Mouse (Mus musculus) myocyte (in vitro differentiated cells): ENCODE data around the gene St6galnac3.

Experiments
- E2F4 ChIP-seq: IDR thresholded peaks from one replicate; pipeline ENCODE4 v1.6.1; 2011; ENCODE audit warnings: mild to moderate bottlenecking, control low read depth, moderate library complexity; ENCODE audit not compliant: insufficient read depth
- MYOD1 ChIP-seq, 3 experiments: IDR thresholded peaks; one replicate each; pipeline ENCODE4 v1.6.1; 2011; ENCODE audit warnings: control low read depth in 2 of 3, low read depth in 2 of 3, mild to moderate bottlenecking in 2 of 3, moderate library complexity in 1 of 3; ENCODE audit not compliant: insufficient read length in 2 of 3, control insufficient read depth in 1 of 3
- MYOG ChIP-seq, 3 experiments: IDR thresholded peaks; one replicate each; pipeline ENCODE4 v1.6.1; 2011; ENCODE audit warnings: control low read depth in 2 of 3, low read depth in 2 of 3, mild to moderate bottlenecking in 2 of 3; ENCODE audit not compliant: insufficient read length in 2 of 3, control insufficient read depth in 1 of 3, insufficient read depth in 1 of 3
- POLR2A ChIP-seq: IDR thresholded peaks from one replicate; pipeline ENCODE4 v1.6.1; 2011; ENCODE audit warnings: low read depth, mild to moderate bottlenecking, control low read depth, moderate library complexity; ENCODE audit not compliant: insufficient read length
- POLR2AphosphoS2 ChIP-seq: IDR thresholded peaks from one replicate; pipeline ENCODE4 v1.6.1; 2011; ENCODE audit warnings: low read depth, control low read depth; ENCODE audit not compliant: insufficient read length
- TCF12 ChIP-seq: IDR thresholded peaks from one replicate; pipeline ENCODE4 v1.6.1; 2011; ENCODE audit warnings: mild to moderate bottlenecking, control low read depth; ENCODE audit not compliant: poor library complexity, insufficient read depth, severe bottlenecking

- no peak for TF ChIP-seq TCF12
- no peak for TF ChIP-seq POLR2A
- TF ChIP-seq MYOD1 (IDR thresholded peaks at IDR 0.05; ENCODE audit: control insufficient read depth in 1 of 3, insufficient read length in 2 of 3, low read depth in 2 of 3): no peak
- no peak for TF ChIP-seq POLR2AphosphoS2
- no peak for TF ChIP-seq E2F4
- TF ChIP-seq MYOG (IDR thresholded peaks at IDR 0.05; ENCODE audit: control insufficient read depth in 1 of 3, insufficient read depth in 1 of 3, insufficient read length in 2 of 3, low read depth in 2 of 3): no peak
Measured at GRCm38 (mm10) chr3:153482098-153482497, 242.9 kb downstream of the St6galnac3 start.
